Mouse (Mus musculus): ENCODE measurements at regions not wholly inside any gene's neighbourhood (a gene's known extent, or its start where the extent isn't known, plus 50 kb on each side); places are given as distances from the start of the nearest gene placed in this dataset.

GRCm38 (mm10) chr6:127298105-127298504 is 146.1 kb upstream of the Ccnd2 start:
- DNase-seq (ENCODE audit: low spot score in 2 of 2), result no peak

- no peak for DNase-seq (ENCODE audit: low spot score in 2 of 2)
Observed at GRCm38 (mm10) chr6:127311192-127312054, 135.2 kb upstream of the Parp11 start.

GRCm38 (mm10) chr6:127317309-127317708 is 129.3 kb upstream of the Parp11 start:
- DNase-seq (ENCODE audit: low spot score in 2 of 2), result no peak

GRCm38 (mm10) chr6:127318746-127319582 is 127.7 kb upstream of the Parp11 start:
- no peak for DNase-seq (ENCODE audit: low spot score in 2 of 2)

- no peak for DNase-seq (ENCODE audit: low spot score in 2 of 2)
Observed at GRCm38 (mm10) chr6:127320600-127320999, 126.0 kb upstream of the Parp11 start.

DNA sequence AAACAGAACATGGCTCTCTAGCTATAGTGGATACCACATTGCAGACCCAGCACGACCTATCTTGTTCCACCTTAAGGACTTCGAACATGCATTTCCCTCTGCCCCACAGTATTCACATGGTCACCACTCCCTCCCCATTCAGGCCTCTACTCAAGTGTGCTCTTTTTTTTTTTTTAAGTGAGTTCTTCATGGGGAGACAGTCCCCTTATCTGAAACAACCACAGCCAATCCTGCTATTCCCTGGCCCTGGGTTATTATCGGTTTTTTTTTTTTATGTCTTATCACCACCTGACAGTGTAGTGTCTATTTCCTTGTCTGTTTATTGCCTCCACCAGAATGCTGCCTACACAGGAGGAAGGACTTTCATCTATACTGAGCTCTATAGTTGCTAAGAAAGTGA is 125.6 kb upstream of the Parp11 start:
- DNase-seq (ENCODE audit: low spot score in 2 of 2), result no peak

DNA sequence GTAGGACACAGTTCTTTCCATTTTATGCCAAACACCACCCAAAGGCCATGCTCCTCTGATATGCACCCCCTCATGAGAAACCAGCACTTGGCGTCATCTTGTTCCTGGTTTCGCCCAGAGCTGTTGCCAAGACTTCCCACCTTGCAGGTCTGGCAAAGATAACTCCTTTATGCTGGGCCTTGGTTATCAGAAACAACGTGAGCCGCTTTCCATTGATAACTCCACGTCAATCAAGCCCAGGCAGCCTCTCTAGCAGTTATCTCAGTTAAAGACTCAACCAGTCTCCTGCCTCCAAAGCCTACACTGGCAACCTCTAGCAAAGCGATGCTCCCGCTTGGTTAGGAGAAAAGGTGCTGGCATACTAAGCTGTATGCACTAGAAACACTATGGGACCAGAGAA is 124.2 kb upstream of the Parp11 start:
- no peak for DNase-seq (ENCODE audit: low spot score in 2 of 2)

- DNase-seq (ENCODE audit: low spot score in 2 of 2), result no peak
Observed at GRCm38 (mm10) chr6:127324984-127325383, 121.7 kb upstream of the Parp11 start.

- no peak for DNase-seq (ENCODE audit: low spot score in 2 of 2)
Observed at GRCm38 (mm10) chr6:127325596-127326332, 120.9 kb upstream of the Parp11 start.

GRCm38 (mm10) chr6:127326333-127326729 is 120.3 kb upstream of the Parp11 start:
- DNase-seq (ENCODE audit: low spot score in 2 of 2), result no peak

GRCm38 (mm10) chr6:127329191-127330014 is 117.2 kb upstream of the Parp11 start:
- no peak for DNase-seq (ENCODE audit: low spot score in 2 of 2)

DNA sequence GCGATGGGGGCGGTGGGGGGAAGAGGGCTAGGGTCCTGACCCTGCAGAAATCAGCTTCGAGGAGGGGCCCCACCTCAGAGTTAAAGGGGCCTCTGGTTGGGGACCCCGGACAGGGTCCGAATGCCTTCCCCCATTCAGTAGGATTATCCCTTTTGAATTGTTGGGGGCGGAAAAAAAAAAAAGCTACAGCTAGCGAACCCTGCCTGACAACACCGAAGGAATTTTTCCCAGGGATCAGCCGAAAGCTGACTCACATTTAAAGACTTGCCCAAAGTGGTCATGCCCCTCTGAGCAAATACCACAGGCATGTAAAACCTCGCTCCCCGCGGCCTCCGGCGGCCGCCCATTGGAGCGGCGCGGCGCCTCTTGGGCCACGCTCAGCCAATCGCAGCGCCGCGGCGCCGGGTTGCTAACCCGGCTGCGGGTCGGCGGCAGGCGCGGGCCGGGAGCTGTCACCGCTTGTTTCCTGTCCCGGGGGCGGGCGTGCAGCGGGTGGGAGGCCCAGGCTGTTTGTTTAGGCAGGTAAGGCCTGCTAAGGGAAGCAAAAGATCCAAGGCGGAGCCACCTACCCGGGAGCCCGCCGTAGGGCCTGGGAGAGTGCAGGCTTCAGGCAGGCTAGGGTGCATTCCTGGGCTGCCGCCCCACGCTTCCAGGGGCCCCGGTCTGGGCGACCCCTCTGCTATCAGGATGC is 116.5 kb upstream of the Parp11 start:
- DNase-seq (ENCODE audit: low spot score in 2 of 2), result peak; percentile 53 to 65

DNA sequence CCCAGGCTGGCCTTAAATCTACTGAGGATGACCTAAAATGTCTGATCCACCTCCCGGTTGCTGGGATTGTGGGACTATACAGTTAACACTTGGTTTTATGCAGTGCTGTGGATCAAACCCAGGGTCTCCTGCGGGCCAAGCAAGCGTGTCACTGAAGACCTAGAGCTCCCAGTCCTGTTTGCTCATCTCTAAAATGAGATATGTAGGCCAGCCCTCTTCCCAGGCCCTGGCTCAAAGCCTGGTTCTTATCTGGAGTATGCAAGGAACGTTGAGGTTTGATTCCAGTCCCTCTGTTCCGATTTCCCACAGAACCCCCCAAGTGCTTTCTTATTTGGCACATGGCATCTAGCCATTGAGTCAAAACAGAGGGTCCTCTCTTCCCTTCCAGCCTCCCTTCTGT is 115.5 kb upstream of the Parp11 start:
- no peak for DNase-seq (ENCODE audit: low spot score in 2 of 2)

GRCm38 (mm10) chr6:127334256-127334655 is 112.4 kb upstream of the Parp11 start:
- DNase-seq (ENCODE audit: low spot score in 2 of 2), result no peak

DNA sequence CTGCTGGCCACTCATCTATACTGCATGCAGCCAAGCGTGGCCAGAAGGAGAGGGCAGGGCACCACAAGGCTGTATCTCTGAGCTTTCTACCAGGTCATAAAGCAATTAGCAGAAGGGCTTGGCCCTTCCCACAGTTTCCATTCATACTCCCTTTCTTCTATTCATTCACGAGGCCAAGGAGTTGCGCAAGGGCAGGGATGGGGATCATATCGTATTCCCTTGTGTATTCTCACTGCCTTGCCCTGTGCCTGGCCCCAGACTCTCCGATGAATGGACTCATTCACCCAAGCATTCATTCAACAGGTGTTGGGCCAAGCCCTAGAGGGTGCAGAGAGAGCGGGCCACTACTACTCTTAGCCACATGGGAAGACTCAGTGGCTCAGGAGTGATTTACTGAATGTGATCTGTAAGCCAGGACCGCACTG is 111.2 kb upstream of the Parp11 start:
- DNase-seq (ENCODE audit: low spot score in 2 of 2), result peak in 1 of 2 experiments; percentile 10

- no peak for DNase-seq (ENCODE audit: low spot score in 2 of 2)
Observed at GRCm38 (mm10) chr6:127335996-127336660, 110.5 kb upstream of the Parp11 start.

DNA sequence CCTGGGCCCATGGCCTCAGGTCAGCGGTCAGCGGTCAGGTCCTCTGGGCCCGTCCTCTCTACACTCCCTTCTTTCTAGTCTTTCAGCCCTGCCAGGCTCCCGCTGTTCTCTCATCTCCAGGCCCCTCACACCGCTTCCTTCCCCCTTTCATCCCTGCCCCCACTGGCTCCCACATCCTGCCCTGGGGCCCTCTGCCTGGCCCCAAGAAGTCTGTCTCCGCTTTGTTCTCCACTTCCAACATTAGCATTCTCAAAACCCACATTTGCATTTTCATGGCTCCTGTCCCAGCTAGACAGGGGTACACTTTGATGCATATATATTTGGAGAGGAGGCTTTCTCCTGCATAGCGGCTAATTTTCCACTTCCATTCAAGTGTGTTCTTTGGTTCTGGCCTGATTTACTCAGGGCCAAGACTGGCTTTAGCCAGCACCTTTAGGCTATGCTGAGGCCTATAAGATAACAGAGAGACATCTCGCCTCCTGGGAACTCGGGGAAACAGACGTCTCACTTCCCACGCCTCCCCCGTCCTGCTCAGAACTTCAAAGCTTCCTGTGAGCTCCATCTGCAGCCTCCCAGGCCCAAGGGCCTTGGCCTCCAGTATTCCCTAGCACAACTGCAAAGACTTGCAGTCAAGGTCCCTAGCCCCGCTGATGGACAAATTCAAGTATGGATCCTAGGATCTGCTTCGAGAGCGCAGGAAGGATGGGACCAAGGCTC is 109.8 kb upstream of the Parp11 start:
- no peak for DNase-seq (ENCODE audit: low spot score in 2 of 2)

GRCm38 (mm10) chr6:127337398-127337871 is 109.2 kb upstream of the Parp11 start:
- DNase-seq (ENCODE audit: low spot score in 2 of 2), result no peak

GRCm38 (mm10) chr6:127338412-127338811 is 108.2 kb upstream of the Parp11 start:
- DNase-seq (ENCODE audit: low spot score in 2 of 2), result no peak
